Mouse (Mus musculus) liver, adult 2 months (tissue): Measurements from ENCODE around the gene Icos. TPM values are rescaled to one million over a fixed set of nuclear protein-coding genes. Genes with fewer than 3 reads are reported as not detected.

Experiments
- DNase-seq: peaks from one replicate; pipeline ENCODE4 v3.0.0-alpha.2; 2011; ENCODE audit warnings: low read depth, low spot score; ENCODE audit errors: extremely low read depth
- H3K27ac ChIP-seq: fragments of 200-500 bp; replicated peaks from 2 replicates; pipeline ENCODE4 v1.5.1; 2012; ENCODE audit warnings: low read depth, mild to moderate bottlenecking, control low read depth, inconsistent platforms, low read length; ENCODE audit not compliant: insufficient read depth
- H3K27me3 ChIP-seq: fragments of 200-500 bp; 2 replicates; pipeline ENCODE4 v1.6.1; 2012; ENCODE audit warnings: mild to moderate bottlenecking, moderate library complexity, low read length, inconsistent platforms; ENCODE audit not compliant: control insufficient read depth, insufficient read depth
- H3K36me3 ChIP-seq: fragments of 200-500 bp; 2 replicates; pipeline ENCODE4 v1.6.1; 2012; ENCODE audit warnings: low read length, inconsistent platforms; ENCODE audit not compliant: control insufficient read depth, insufficient read depth
- H3K4me1 ChIP-seq: fragments of 200-500 bp; 2 replicates; pipeline ENCODE4 v1.6.1; 2011; ENCODE audit warnings: low read length; ENCODE audit not compliant: control insufficient read depth, insufficient read depth
- H3K4me3 ChIP-seq: fragments of 200-500 bp; 2 replicates; pipeline ENCODE4 v1.5.1; 2011; ENCODE audit warnings: low read depth, mild to moderate bottlenecking, control low read depth, low read length, moderate library complexity; ENCODE audit not compliant: insufficient read depth
- H3K79me2 ChIP-seq: fragments of 200-500 bp; 2 replicates; pipeline ENCODE4 v1.6.1; 2012; ENCODE audit warnings: inconsistent platforms, mild to moderate bottlenecking, low read length, moderate library complexity; ENCODE audit not compliant: control insufficient read depth, insufficient read depth
- H3K9ac ChIP-seq: fragments of 200-500 bp; 2 replicates; pipeline ENCODE4 v1.6.1; 2012; ENCODE audit warnings: low read depth, mild to moderate bottlenecking, control low read depth, inconsistent platforms, low read length
- CTCF ChIP-seq: fragments of 200-500 bp; IDR thresholded peaks from 2 replicates; pipeline ENCODE4 v1.5.1; 2011; ENCODE audit warnings: low read depth, low read length, control low read depth
- POLR2A ChIP-seq: fragments of 200-500 bp; IDR thresholded peaks from 2 replicates; pipeline ENCODE4 v1.6.1; 2011; ENCODE audit warnings: low read length, control low read depth; ENCODE audit not compliant: insufficient read depth; ENCODE audit errors: extremely low read depth
- WGBS: fragments of 180-500 bp; shearing (Covaris S2); methylation state at CpG from one replicate; pipeline ENCODE4 v1.1.7; 2018; 5-methylcytosine and 5-hydroxymethylcytosine counted together
- polyA plus RNA-seq: library from polyadenylated mRNA; depleted of rRNA; stranded (reverse); fragments of >200 nt; gene quantifications from 2 replicates; pipeline ENCODE4 v1.2.3, GENCODE M21; 2012
- total RNA-seq: library from RNA; depleted of rRNA; stranded (reverse); fragments of >200 nt; gene quantifications from 2 replicates; pipeline ENCODE4 v1.2.3, GENCODE M21; 2014

Icos gene
- total and polyA plus RNA-seq, 2 experiments, result 0.38 to 0.65 TPM

- WGBS, result 96% methylated on average over 2 of the region's 2 CpGs
- H3K9ac ChIP-seq, result no peak overlapping the region
- DNase-seq, result no peak
- H3K4me3 ChIP-seq, result no peak overlapping the region
- H3K27me3 ChIP-seq, result no peaks in the 10 kb centered on the region
- no peaks in the 10 kb centered on the region for H3K36me3 ChIP-seq
- TF ChIP-seq POLR2A, result no peak
- TF ChIP-seq CTCF, result no peak
- H3K4me1 ChIP-seq, result no peaks in the 10 kb centered on the region
- H3K79me2 ChIP-seq, result no peaks in the 10 kb centered on the region
- H3K27ac ChIP-seq, result no peak overlapping the region
Observed at GRCm38 (mm10) chr1:61006229-61006628, 28.5 kb downstream of the Icos start.

GRCm38 (mm10) chr1:61007516-61007915 is 29.8 kb downstream of the Icos start:
- Histone ChIP-seq H3K9ac (no peak overlapping the region), H3K4me3 (no peak overlapping the region), H3K36me3 (no peaks in the 10 kb centered on the region), H3K27me3 (no peaks in the 10 kb centered on the region), H3K4me1 (no peaks in the 10 kb centered on the region), H3K27ac (no peak overlapping the region), H3K79me2 (no peaks in the 10 kb centered on the region)
- TF ChIP-seq CTCF (no peak), POLR2A (no peak)
- DNase-seq, result no peak

- no peak for TF ChIP-seq POLR2A
- no peak for TF ChIP-seq CTCF
- H3K36me3 ChIP-seq, result no peaks in the 10 kb centered on the region
- no peak overlapping the region for H3K4me3 ChIP-seq
- H3K79me2 ChIP-seq, result no peaks in the 10 kb centered on the region
- DNase-seq, result no peak
- no peaks in the 10 kb centered on the region for H3K27me3 ChIP-seq
- H3K9ac ChIP-seq, result no peak overlapping the region
- WGBS, result 43% methylated on average over 1 of the region's 1 CpGs
- no peak overlapping the region for H3K27ac ChIP-seq
- no peaks in the 10 kb centered on the region for H3K4me1 ChIP-seq
Observed at GRCm38 (mm10) chr1:61016578-61017118, 38.9 kb downstream of the Icos start.

- H3K27ac ChIP-seq, result no peak overlapping the region
- 85% methylated on average over 5 of the region's 5 CpGs for WGBS
- H3K9ac ChIP-seq, result no peak overlapping the region
- H3K4me3 ChIP-seq, result no peak overlapping the region
- H3K27me3 ChIP-seq, result no peaks in the 10 kb centered on the region; the same call in 1 of the 2 replicates
- no peak for TF ChIP-seq POLR2A
- no peak for TF ChIP-seq CTCF
- H3K79me2 ChIP-seq, result no peaks in the 10 kb centered on the region
- no peaks in the 10 kb centered on the region for H3K36me3 ChIP-seq
- H3K4me1 ChIP-seq, result no peaks in the 10 kb centered on the region
- DNase-seq, result no peak
Observed at GRCm38 (mm10) chr1:61026712-61027111, 49.0 kb downstream of the Icos start.

- H3K4me1 ChIP-seq, result no peaks in the 10 kb centered on the region
- H3K9ac ChIP-seq, result no peak overlapping the region
- no peaks in the 10 kb centered on the region; the same call in 1 of the 2 replicates for H3K27me3 ChIP-seq
- no peaks in the 10 kb centered on the region for H3K36me3 ChIP-seq
- H3K4me3 ChIP-seq, result no peak overlapping the region
- TF ChIP-seq POLR2A (no peak), CTCF (no peak)
- no peak overlapping the region for H3K27ac ChIP-seq
- no peaks in the 10 kb centered on the region for H3K79me2 ChIP-seq
- no peak for DNase-seq
- WGBS, result 88% methylated on average over 3 of the region's 3 CpGs
Observed at GRCm38 (mm10) chr1:61027519-61027918, 49.8 kb downstream of the Icos start.

GRCm38 (mm10) chr1:61029919-61030318 is 52.2 kb downstream of the Icos start:
- Histone ChIP-seq H3K79me2 (no peaks in the 10 kb centered on the region), H3K4me3 (no peak overlapping the region), H3K27ac (no peak overlapping the region), H3K9ac (no peak overlapping the region), H3K27me3 (no peaks in the 10 kb centered on the region; the same call in 1 of the 2 replicates), H3K36me3 (no peaks in the 10 kb centered on the region), H3K4me1 (no peaks in the 10 kb centered on the region)
- DNase-seq, result no peak
- TF ChIP-seq CTCF, result no peak
- TF ChIP-seq POLR2A, result no peak
- 49% methylated on average over 1 of the region's 1 CpGs for WGBS
